Mouse (Mus musculus): ENCODE results near the gene Xrcc6. TPM values are rescaled to one million over a fixed set of nuclear protein-coding genes. Genes with fewer than 3 reads are reported as not detected.
A peak's percentile ranks its signal among the peaks of the same experiment; 100 is the strongest.

Xrcc6 gene
- polyA plus RNA-seq, 1 experiment from 2014 or later, result 56.9 TPM

- Histone ChIP-seq H3K36me3 (ENCODE audit: control insufficient read depth, insufficient read depth, low read length) (peaks cover 35% of the 10 kb centered on the region), H3K9me3 (replicated peaks; ENCODE audit: control insufficient read depth, low read length) (no peaks in the 10 kb centered on the region), H3K4me2 (ENCODE audit: low read length) (0 out of 2 replicates have a peak overlapping the region, but pooled peaks have one; percentile 1), H3K4me1 (ENCODE audit: control insufficient read depth, insufficient read depth, low read length) (peaks cover 13% of the 10 kb centered on the region), H3K27me3 (replicated peaks; ENCODE audit: control insufficient read depth, insufficient read depth, low read length) (no peaks in the 10 kb centered on the region), H3K9ac (ENCODE audit: low read length) (no peak overlapping the region), H3K4me3 (ENCODE audit: low read depth, low read length) (no peak overlapping the region), H3K27ac (ENCODE audit: low read depth, low read length) (no peak overlapping the region)
- no peak for ATAC-seq
- 99% methylated on average over 7 of the region's 7 CpGs for WGBS
- DNase-seq (ENCODE audit: low spot score), result peak; percentile 42
These were observed 56.6 kb downstream of the Xrcc6 start for GRCm38 (mm10) chr15:82044166-82044784.

- DNase-seq (ENCODE audit: low spot score), result no peak
- Histone ChIP-seq H3K4me2 (ENCODE audit: low read length) (peak overlapping the region; percentile 98), H3K4me1 (ENCODE audit: control insufficient read depth, insufficient read depth, low read length) (peaks cover 13% of the 10 kb centered on the region), H3K4me3 (ENCODE audit: low read depth, low read length) (peak overlapping the region; percentile 98), H3K9me3 (replicated peaks; ENCODE audit: control insufficient read depth, low read length) (no peaks in the 10 kb centered on the region), H3K27me3 (replicated peaks; ENCODE audit: control insufficient read depth, insufficient read depth, low read length) (no peaks in the 10 kb centered on the region), H3K36me3 (ENCODE audit: control insufficient read depth, insufficient read depth, low read length) (peaks cover 18% of the 10 kb centered on the region), H3K9ac (ENCODE audit: low read length) (peak overlapping the region; percentile 95), H3K27ac (ENCODE audit: low read depth, low read length) (no peak overlapping the region)
- no peak for ATAC-seq
- 4% methylated on average over 26 of the region's 26 CpGs for WGBS
These were observed 58.7 kb downstream of the Xrcc6 start for GRCm38 (mm10) chr15:82046246-82046891.

GRCm38 (mm10) chr15:82047080-82047883, 59.6 kb downstream of the Xrcc6 start, which contains the start of gene Snu13:
Gene Snu13, minus strand, starts transcription at chr15:82047598.
- under 1% methylated on average over 73 of the region's 74 CpGs for WGBS
- Histone ChIP-seq H3K9ac (ENCODE audit: low read length) (peak within 1 kb of the TSS; percentile 95), H3K36me3 (ENCODE audit: control insufficient read depth, insufficient read depth, low read length) (peaks cover 16% of the 10 kb centered on the region), H3K27ac (ENCODE audit: low read depth, low read length) (peak within 1 kb of the TSS; percentile 78), H3K4me3 (ENCODE audit: low read depth, low read length) (peak within 1 kb of the TSS; percentile 98), H3K27me3 (replicated peaks; ENCODE audit: control insufficient read depth, insufficient read depth, low read length) (no peaks in the 10 kb centered on the region), H3K4me2 (ENCODE audit: low read length) (peak within 1 kb of the TSS; percentile 98), H3K4me1 (ENCODE audit: control insufficient read depth, insufficient read depth, low read length) (peaks cover 13% of the 10 kb centered on the region), H3K9me3 (replicated peaks; ENCODE audit: control insufficient read depth, low read length) (no peaks in the 10 kb centered on the region)
- DNase-seq (ENCODE audit: low spot score) (peak; percentile 95), ATAC-seq (peak; percentile 92)

GRCm38 (mm10) chr15:82052544-82052943, 64.9 kb downstream of the Xrcc6 start:
- Histone ChIP-seq H3K4me1 (ENCODE audit: control insufficient read depth, insufficient read depth, low read length) (peaks cover 5% of the 10 kb centered on the region; the same call in 1 of the 2 replicates), H3K4me3 (ENCODE audit: low read depth, low read length) (no peak overlapping the region), H3K9me3 (replicated peaks; ENCODE audit: control insufficient read depth, low read length) (no peaks in the 10 kb centered on the region), H3K27me3 (replicated peaks; ENCODE audit: control insufficient read depth, insufficient read depth, low read length) (no peaks in the 10 kb centered on the region), H3K9ac (ENCODE audit: low read length) (no peak overlapping the region), H3K27ac (ENCODE audit: low read depth, low read length) (no peak overlapping the region), H3K4me2 (ENCODE audit: low read length) (no peak overlapping the region), H3K36me3 (ENCODE audit: control insufficient read depth, insufficient read depth, low read length) (no peaks in the 10 kb centered on the region)
- 77% methylated on average over 5 of the region's 5 CpGs for WGBS
- DNase-seq (ENCODE audit: low spot score) (no peak), ATAC-seq (no peak)

- ATAC-seq (no peak), DNase-seq (ENCODE audit: low spot score) (no peak)
- Histone ChIP-seq H3K9me3 (replicated peaks; ENCODE audit: control insufficient read depth, low read length) (no peaks in the 10 kb centered on the region), H3K4me2 (ENCODE audit: low read length) (no peak within 1 kb of the TSS), H3K36me3 (ENCODE audit: control insufficient read depth, insufficient read depth, low read length) (no peaks in the 10 kb centered on the region), H3K4me1 (ENCODE audit: control insufficient read depth, insufficient read depth, low read length) (no peaks in the 10 kb centered on the region), H3K27ac (ENCODE audit: low read depth, low read length) (no peak within 1 kb of the TSS), H3K4me3 (ENCODE audit: low read depth, low read length) (no peak within 1 kb of the TSS), H3K9ac (ENCODE audit: low read length) (no peak within 1 kb of the TSS), H3K27me3 (replicated peaks; ENCODE audit: control insufficient read depth, insufficient read depth, low read length) (no peaks in the 10 kb centered on the region)
- WGBS, result 88% methylated on average over 1 of the region's 1 CpGs
These were observed 71.1 kb downstream of the Xrcc6 start, which contains the start of gene 4930407I10Rik for GRCm38 (mm10) chr15:82058719-82059201. Gene 4930407I10Rik, plus strand, starts transcription at chr15:82059151.

GRCm38 (mm10) chr15:82063909-82064308, 76.3 kb downstream of the Xrcc6 start:
- Histone ChIP-seq H3K4me3 (ENCODE audit: low read depth, low read length) (no peak overlapping the region), H3K9ac (ENCODE audit: low read length) (no peak overlapping the region), H3K4me1 (ENCODE audit: control insufficient read depth, insufficient read depth, low read length) (no peaks in the 10 kb centered on the region), H3K9me3 (replicated peaks; ENCODE audit: control insufficient read depth, low read length) (no peaks in the 10 kb centered on the region), H3K27ac (ENCODE audit: low read depth, low read length) (no peak overlapping the region), H3K36me3 (ENCODE audit: control insufficient read depth, insufficient read depth, low read length) (no peaks in the 10 kb centered on the region), H3K27me3 (replicated peaks; ENCODE audit: control insufficient read depth, insufficient read depth, low read length) (no peaks in the 10 kb centered on the region), H3K4me2 (ENCODE audit: low read length) (no peak overlapping the region)
- WGBS, result 67% methylated on average over 14 of the region's 14 CpGs
- ATAC-seq (no peak), DNase-seq (ENCODE audit: low spot score) (no peak)

GRCm38 (mm10) chr15:82065511-82065910, 77.9 kb downstream of the Xrcc6 start:
- no peaks in the 10 kb centered on the region for H3K4me1 ChIP-seq (ENCODE audit: control insufficient read depth, insufficient read depth, low read length)
- ATAC-seq, result no peak
- H3K4me2 ChIP-seq (ENCODE audit: low read length), result no peak overlapping the region
- H3K9ac ChIP-seq (ENCODE audit: low read length), result no peak overlapping the region
- H3K27ac ChIP-seq (ENCODE audit: low read depth, low read length), result no peak overlapping the region
- H3K27me3 ChIP-seq (replicated peaks; ENCODE audit: control insufficient read depth, insufficient read depth, low read length), result peaks cover 9% of the 10 kb centered on the region
- peak; percentile 90 for DNase-seq (ENCODE audit: low spot score)
- 12% methylated on average over 7 of the region's 7 CpGs for WGBS
- H3K4me3 ChIP-seq (ENCODE audit: low read depth, low read length), result no peak overlapping the region
- H3K36me3 ChIP-seq (ENCODE audit: control insufficient read depth, insufficient read depth, low read length), result no peaks in the 10 kb centered on the region
- H3K9me3 ChIP-seq (replicated peaks; ENCODE audit: control insufficient read depth, low read length), result no peaks in the 10 kb centered on the region

- no peak within 1 kb of the TSS for H3K9ac ChIP-seq (ENCODE audit: low read length)
- peak within 1 kb of the TSS; percentile 28; the same call in 1 of the 2 replicates for H3K4me2 ChIP-seq (ENCODE audit: low read length)
- ATAC-seq (no peak), DNase-seq (ENCODE audit: low spot score) (peak; percentile 22)
- H3K4me3 ChIP-seq (ENCODE audit: low read depth, low read length), result no peak within 1 kb of the TSS
- H3K9me3 ChIP-seq (replicated peaks; ENCODE audit: control insufficient read depth, low read length), result no peaks in the 10 kb centered on the region
- 27% methylated on average over 40 of the region's 40 CpGs for WGBS
- H3K36me3 ChIP-seq (ENCODE audit: control insufficient read depth, insufficient read depth, low read length), result no peaks in the 10 kb centered on the region
- H3K27ac ChIP-seq (ENCODE audit: low read depth, low read length), result no peak within 1 kb of the TSS
- H3K4me1 ChIP-seq (ENCODE audit: control insufficient read depth, insufficient read depth, low read length), result no peaks in the 10 kb centered on the region
- H3K27me3 ChIP-seq (replicated peaks; ENCODE audit: control insufficient read depth, insufficient read depth, low read length), result peaks cover 9% of the 10 kb centered on the region
These were observed 82.3 kb downstream of the Xrcc6 start, which contains the start of gene Mei1 for GRCm38 (mm10) chr15:82069898-82070297. Gene Mei1, plus strand, starts transcription at chr15:82069996.

Measured in forebrain, embryonic 14.5 days (tissue).